Comparison of ENCODE assay signal across 8 mouse cellular contexts in genomic region chr12:12412674-12413073, GRCm38 (mm10).
DNase-seq lines count a peak whose midpoint lies in the region; ATAC-seq lines count a peak whose summit lies in the region.

No protein-coding gene starts in this region.

- 40% methylated on average over 5 of the region's 5 CpGs for WGBS in hindbrain, embryonic 11.5 days
- WGBS in hindbrain, embryonic 13.5 days, result 39% methylated on average over 5 of the region's 5 CpGs
- WGBS in limb, embryonic 11.5 days, result 25% methylated on average over 5 of the region's 5 CpGs

- no peak overlapping the region for H3K27ac ChIP-seq in hindbrain, embryonic 11.5 days (ENCODE audit: low read depth, low read length)
- no peak overlapping the region for H3K27ac ChIP-seq in hindbrain, embryonic 13.5 days
- H3K27ac ChIP-seq in limb, embryonic 11.5 days (replicated peaks; ENCODE audit: low read depth, low read length), result no peak overlapping the region

- DNase-seq in hindbrain, embryonic 11.5 days (ENCODE audit: low spot score), result peak; percentile 89
- DNase-seq in cerebellum, postnatal 14 days, result peak; percentile 86 to 91
- DNase-seq in gastrocnemius, adult 8-10 months (ENCODE audit: low spot score in 2 of 2), result peak; percentile 54 to 56
- DNase-seq in kidney, adult 8-10 months, result peak; percentile 54 to 84
- DNase-seq in limb, embryonic 11.5 days (ENCODE audit: low spot score), result peak; percentile 92
- peak; percentile 87 for DNase-seq in naive thymus-derived CD4-positive, alpha-beta T cell, adult 2 months (ENCODE audit: low read depth)
- peak; percentile 84 for DNase-seq in splenic B cell, adult 2 months (ENCODE audit: low read depth, low spot score)

- peak; percentile 53; the same call in 1 of the 2 replicates for ATAC-seq in hindbrain, embryonic 11.5 days (ENCODE audit: low FRiP score)
- ATAC-seq in hindbrain, embryonic 13.5 days (ENCODE audit: low FRiP score), result no peak
- no peak for ATAC-seq in limb, embryonic 11.5 days (ENCODE audit: insufficient number of reproducible peaks, low FRiP score, low TSS enrichment, low read depth)

- H3K4me3 ChIP-seq in hindbrain, embryonic 11.5 days (ENCODE audit: low read depth, low read length), result no peak overlapping the region
- no peak overlapping the region for H3K4me3 ChIP-seq in hindbrain, embryonic 13.5 days
- no peak overlapping the region for H3K4me3 ChIP-seq in limb, embryonic 11.5 days (ENCODE audit: low read depth, low read length)

- no peak overlapping the region for H3K9ac ChIP-seq in hindbrain, embryonic 11.5 days (ENCODE audit: low read depth, low read length)
- H3K9ac ChIP-seq in hindbrain, embryonic 13.5 days, result no peak overlapping the region
- H3K9ac ChIP-seq in limb, embryonic 11.5 days (ENCODE audit: low read length), result no peak overlapping the region

- no peaks in the 10 kb centered on the region for H3K36me3 ChIP-seq in hindbrain, embryonic 11.5 days (ENCODE audit: control insufficient read depth, insufficient read depth, low read length)
- H3K36me3 ChIP-seq in hindbrain, embryonic 13.5 days, result no peaks in the 10 kb centered on the region
- no peaks in the 10 kb centered on the region for H3K36me3 ChIP-seq in limb, embryonic 11.5 days (ENCODE audit: control insufficient read depth, insufficient read depth, low read length)
- H3K36me3 ChIP-seq in splenic B cell, adult 2 months (ENCODE audit: control insufficient read depth, insufficient read depth, low read length, poor library complexity, severe bottlenecking), result no peaks in the 10 kb centered on the region

- no peak overlapping the region for H3K4me2 ChIP-seq in hindbrain, embryonic 11.5 days (replicated peaks; ENCODE audit: low read depth, low read length)
- no peak overlapping the region for H3K4me2 ChIP-seq in hindbrain, embryonic 13.5 days
- no peak overlapping the region for H3K4me2 ChIP-seq in limb, embryonic 11.5 days (ENCODE audit: low read depth, severe bottlenecking)

- no peaks in the 10 kb centered on the region for H3K27me3 ChIP-seq in hindbrain, embryonic 11.5 days (ENCODE audit: control insufficient read depth, insufficient read depth, low read length)
- H3K27me3 ChIP-seq in hindbrain, embryonic 13.5 days, result no peaks in the 10 kb centered on the region
- no peaks in the 10 kb centered on the region for H3K27me3 ChIP-seq in limb, embryonic 11.5 days (ENCODE audit: control insufficient read depth, insufficient read depth, low read length)
- H3K27me3 ChIP-seq in splenic B cell, adult 2 months (ENCODE audit: control insufficient read depth, insufficient read depth, low read length, poor library complexity, severe bottlenecking), result no peaks in the 10 kb centered on the region; the same call in 1 of the 2 replicates

- H3K9me3 ChIP-seq in hindbrain, embryonic 11.5 days (ENCODE audit: control insufficient read depth, low read length), result no peaks in the 10 kb centered on the region
- H3K9me3 ChIP-seq in hindbrain, embryonic 13.5 days, result no peaks in the 10 kb centered on the region
- no peaks in the 10 kb centered on the region for H3K9me3 ChIP-seq in limb, embryonic 11.5 days (ENCODE audit: control insufficient read depth, low read length)

- H3K4me1 ChIP-seq in hindbrain, embryonic 11.5 days (replicated peaks; ENCODE audit: control insufficient read depth, insufficient read depth, low read length), result no peaks in the 10 kb centered on the region
- no peaks in the 10 kb centered on the region for H3K4me1 ChIP-seq in hindbrain, embryonic 13.5 days (replicated peaks)
- H3K4me1 ChIP-seq in limb, embryonic 11.5 days (ENCODE audit: control insufficient read depth, insufficient read depth, low read length), result 0 out of 2 replicates have a peak, but pooled peaks cover 3% of the 10 kb centered on the region
